Mouse (Mus musculus): ENCODE results near the gene Mrpl21. TPM values are rescaled to one million over a fixed set of nuclear protein-coding genes. Genes with fewer than 3 reads are reported as not detected.

The Mrpl21 gene
- total RNA-seq (2023) = 17.9 and 23.9 TPM in 2 replicates

DNA sequence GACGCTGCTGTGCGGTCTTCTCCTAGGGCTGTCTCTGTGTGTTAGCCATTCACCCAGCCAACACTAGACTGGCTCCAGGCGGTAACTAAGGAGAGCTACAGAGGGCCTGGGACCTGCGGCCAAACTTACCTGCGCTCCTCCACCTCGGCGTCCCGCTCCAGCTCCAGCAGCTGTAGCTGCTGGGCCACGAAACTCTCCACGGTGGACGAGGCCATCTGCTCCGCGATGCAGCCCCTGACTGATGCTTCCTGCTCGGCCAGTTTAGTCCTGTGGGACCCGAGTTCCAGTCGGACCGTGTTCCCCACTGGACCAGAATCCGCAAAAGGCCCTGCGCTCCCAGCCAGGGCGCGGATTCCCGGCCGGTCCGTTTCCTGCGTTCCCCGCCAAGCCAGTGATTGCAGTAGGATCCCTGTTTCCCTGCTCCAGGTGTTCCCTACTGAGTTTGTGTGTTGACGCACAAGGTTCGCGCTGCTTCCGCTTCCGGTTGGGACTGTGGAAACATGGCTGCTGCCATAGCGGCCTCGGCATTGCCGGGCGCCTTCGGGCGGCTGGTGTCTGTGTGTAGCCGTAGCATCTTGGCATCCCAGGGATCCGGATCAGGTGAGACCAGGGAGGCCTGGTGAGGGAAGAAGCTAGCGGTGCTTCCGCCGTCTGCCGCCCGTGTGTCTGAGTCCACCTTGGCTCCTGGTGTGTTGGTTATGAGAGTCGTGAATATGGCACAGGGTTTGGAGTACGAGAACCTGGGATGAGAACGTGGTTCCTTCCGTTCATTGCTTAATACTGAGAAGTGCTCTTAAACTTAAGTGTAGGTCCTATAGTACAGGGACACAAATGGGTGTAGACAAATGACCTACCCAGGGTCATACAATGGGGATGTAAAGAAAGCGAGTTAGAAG, at the start of gene Mrpl21, which contains the start of gene Ighmbp2:
Gene Mrpl21 (plus strand): TSS at position 330 of the 896 bp plus-strand sequence.
Gene Ighmbp2 (minus strand): TSS at position 446 of the 896 bp plus-strand sequence.

DNA sequence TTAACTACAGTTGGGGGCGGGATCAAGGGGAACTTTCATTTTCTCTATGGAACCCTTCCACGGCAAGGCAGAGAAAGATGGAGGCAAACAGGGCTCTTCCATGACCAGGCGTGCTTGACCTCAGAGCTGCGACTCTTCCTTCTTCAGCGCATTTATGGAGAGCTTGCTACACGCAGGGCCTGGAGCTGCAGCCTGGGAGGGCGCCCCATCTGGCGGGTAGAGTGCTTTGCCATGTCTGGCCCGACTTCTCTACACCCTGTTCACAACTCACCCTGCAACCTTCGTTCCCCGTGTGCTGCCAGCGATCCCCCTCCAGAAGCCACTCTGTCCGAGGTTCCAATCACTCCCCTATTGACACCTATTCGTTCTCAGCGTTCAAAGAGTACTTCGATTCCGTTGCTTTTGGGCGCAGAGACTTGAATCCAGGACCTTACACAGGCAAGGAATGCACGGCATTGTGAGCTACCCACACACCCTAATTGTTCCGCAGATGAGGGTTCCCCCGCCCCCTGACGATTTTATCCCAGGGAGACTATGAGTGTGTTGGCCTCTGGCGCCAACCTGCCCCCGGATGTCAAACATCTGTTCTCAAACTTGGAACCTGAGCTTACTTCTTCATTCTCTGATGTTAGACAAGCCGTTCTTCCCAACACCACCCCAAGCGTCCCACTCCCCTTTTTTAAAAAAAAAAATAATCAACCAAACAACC, 39.7 kb downstream of the Mrpl21 start, which contains the start of gene Cpt1a:
Gene Cpt1a (plus strand): TSS at position 74 of the 709 bp plus-strand sequence.

Other genes with a start within 250 kb of the Mrpl21 start
- gene Ighmbp2, start 116 bp downstream of the Mrpl21 start, total RNA-seq (2023) = 6.2 and 8.0 TPM in 2 replicates
- gene Cpt1a, start 39.4 kb downstream of the Mrpl21 start, total RNA-seq (2023) = 59.2 and 69.7 TPM in 2 replicates
- gene Tesmin, start 106.0 kb downstream of the Mrpl21 start, total RNA-seq (2023) = 1.0 and 1.8 TPM in 2 replicates
- 1.1 TPM in 1 of 2 replicates, not detected in the other for gene Gal, start 131.6 kb downstream of the Mrpl21 start, total RNA-seq (2023)